Mouse (Mus musculus) 3134 (cell line): ENCODE results near the gene Romo1.
"Not testable (repeated sequence)": the region's sequence is repeated elsewhere in the genome, so short reads cannot be mapped to it uniquely, and the experiment has no call there.

Experiments
- DNase-seq: peaks from one replicate; pipeline ENCODE4 v3.0.0-alpha.2; 2011; ENCODE audit warnings: low spot score; ENCODE audit not compliant: insufficient read length; ENCODE audit errors: extremely low read depth

Romo1 gene

GRCm38 (mm10) chr2:156143953-156144724 lies at the start of gene Romo1, which contains the start of gene Nfs1:
TSS of gene Romo1 (plus strand) at chr2:156144039.
TSS of gene Nfs1 (minus strand) at chr2:156144186.
- DNase-seq = peak; percentile 97

GRCm38 (mm10) chr2:156110627-156111357 lies 33.0 kb upstream of the Romo1 start:
- no peak for DNase-seq

GRCm38 (mm10) chr2:156111358-156112079 lies 32.3 kb upstream of the Romo1 start, which contains the start of the genes Cpne1 and Rbm12:
TSS of gene Cpne1 (minus strand) at chr2:156111965.
TSS of gene Rbm12 (minus strand) at chr2:156111978.
- peak; percentile 92 for DNase-seq

- DNase-seq = not testable (repeated sequence)
These were observed 31.8 kb upstream of the Romo1 start for GRCm38 (mm10) chr2:156112080-156112423.

- peak; percentile 72 for DNase-seq
These were observed 24.3 kb upstream of the Romo1 start for GRCm38 (mm10) chr2:156119566-156119965.

GRCm38 (mm10) chr2:156123731-156124130 lies 20.1 kb upstream of the Romo1 start:
- DNase-seq = no peak

DNA sequence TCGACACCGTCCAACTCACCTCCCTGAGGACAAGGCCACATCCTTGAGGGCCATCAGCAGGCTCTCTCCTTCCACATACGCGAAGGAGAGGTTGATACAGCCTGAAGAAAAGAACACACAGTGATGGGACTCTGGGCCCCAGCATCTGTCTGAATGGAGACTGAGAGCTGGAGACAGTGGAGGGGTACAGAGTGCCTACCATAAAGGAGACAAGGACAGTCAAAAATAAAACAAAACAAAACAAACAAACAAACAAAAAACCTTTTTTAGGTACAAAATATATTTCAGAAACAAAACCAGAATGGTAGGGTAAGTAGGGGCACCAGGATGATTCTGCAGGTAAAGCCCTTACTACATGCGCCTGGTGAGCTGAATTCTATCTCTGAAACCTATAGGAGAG lies 16.8 kb upstream of the Romo1 start, which contains the start of gene Gm28036:
Gene Gm28036, minus strand, starts transcription at position 101 of the 400 bp plus-strand sequence.
- no peak for DNase-seq

DNA sequence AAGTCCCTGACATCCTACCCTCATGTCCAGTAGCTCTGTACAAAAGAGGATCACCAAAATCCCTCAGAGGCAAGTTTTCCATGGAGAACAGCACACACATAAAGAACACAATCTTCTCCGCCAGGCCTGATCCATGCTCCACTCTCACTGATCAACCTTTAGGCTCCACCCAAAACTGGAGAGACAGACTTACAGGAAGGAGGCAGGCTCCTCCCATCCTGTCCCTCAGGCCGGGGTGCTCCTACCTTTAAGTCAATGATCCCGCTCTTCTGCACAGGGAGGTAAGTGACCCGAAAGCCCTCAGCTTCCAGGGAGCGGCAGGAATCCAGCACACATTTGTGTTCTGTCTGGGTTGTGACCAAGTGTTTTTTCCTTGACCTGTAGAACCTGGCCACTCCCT lies 9.7 kb upstream of the Romo1 start:
- DNase-seq = no peak

- DNase-seq = no peak
These were observed 8.1 kb upstream of the Romo1 start for GRCm38 (mm10) chr2:156135695-156136094.

- DNase-seq = no peak
These were observed 1.0 kb upstream of the Romo1 start for GRCm38 (mm10) chr2:156142820-156143219.

DNA sequence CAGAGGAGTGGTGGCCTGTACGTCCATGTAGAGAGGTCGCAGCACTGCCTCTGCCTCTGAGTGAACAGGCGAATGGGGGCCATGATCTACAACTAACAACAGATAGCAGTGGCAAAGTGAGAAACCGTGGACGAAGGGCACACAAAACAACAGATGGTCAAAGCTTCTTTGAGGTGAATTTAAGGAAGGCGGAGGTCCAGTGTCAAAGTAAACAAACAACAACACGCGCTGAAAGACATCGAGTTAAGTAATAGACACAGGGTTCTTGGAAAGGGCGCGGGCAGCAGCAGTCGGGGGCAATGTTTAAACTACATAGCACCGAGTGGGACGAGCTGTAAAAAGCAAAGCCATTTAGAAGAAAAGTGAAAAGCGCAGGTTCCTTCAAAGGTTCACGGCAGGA lies 472 bp upstream of the Romo1 start:
- no peak for DNase-seq

- DNase-seq = no peak
These were observed 1.8 kb downstream of the Romo1 start for GRCm38 (mm10) chr2:156145486-156146130.

DNA sequence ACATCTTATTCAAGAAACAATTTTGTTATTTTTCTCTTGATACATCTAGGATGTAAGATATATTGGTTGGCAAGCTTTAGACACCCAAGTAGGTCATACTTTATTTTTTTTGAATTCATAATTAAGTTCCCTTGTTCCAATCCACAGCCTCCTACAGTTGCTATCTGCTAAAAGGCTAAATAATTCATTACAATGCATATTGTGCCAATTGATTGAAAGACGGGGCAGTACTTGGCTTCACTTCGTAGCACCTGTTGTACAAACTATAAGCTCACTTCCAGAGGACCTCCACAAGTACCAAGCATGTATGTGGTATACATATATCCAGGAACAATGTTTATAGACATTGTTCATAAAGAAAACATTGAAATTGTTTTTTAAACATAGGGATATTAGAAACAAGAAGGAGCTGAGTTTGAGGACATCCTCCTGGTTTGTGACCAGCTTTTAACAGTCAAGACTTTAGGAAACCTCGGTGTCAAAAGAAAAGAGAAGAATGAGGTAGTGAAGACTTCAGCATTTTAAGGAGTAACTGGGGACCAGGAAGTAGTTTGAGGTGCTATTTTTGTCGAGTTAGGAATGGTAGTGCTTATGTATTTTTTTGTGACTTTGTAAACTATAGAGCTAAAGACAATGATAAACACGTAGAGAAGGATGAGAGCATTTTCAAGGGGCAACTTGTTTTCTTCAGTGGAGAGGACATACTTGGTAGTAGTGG lies 2.6 kb downstream of the Romo1 start:
- no peak for DNase-seq

- DNase-seq = no peak
These were observed 3.6 kb downstream of the Romo1 start for GRCm38 (mm10) chr2:156147316-156147915.

GRCm38 (mm10) chr2:156151538-156151937 lies 7.7 kb downstream of the Romo1 start:
- no peak for DNase-seq

DNA sequence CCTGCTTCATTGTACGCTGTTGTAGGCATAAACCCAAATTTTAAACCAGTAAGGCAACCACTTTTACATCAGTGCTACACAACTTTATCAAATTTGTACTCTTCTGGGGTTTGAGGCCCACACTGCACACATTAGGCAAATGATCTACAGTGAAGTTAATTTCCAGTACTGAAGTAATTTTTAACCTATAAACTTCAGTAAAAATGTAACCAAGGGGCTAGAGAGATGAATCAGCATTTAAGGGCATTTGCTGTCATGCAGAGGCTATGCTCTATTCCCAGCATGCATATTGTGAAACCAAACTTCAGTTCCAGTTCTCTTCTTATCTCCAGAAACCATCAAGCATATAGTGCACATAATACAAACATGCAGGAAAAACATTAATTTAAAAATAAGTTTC lies 21.6 kb downstream of the Romo1 start:
- no peak for DNase-seq

DNA sequence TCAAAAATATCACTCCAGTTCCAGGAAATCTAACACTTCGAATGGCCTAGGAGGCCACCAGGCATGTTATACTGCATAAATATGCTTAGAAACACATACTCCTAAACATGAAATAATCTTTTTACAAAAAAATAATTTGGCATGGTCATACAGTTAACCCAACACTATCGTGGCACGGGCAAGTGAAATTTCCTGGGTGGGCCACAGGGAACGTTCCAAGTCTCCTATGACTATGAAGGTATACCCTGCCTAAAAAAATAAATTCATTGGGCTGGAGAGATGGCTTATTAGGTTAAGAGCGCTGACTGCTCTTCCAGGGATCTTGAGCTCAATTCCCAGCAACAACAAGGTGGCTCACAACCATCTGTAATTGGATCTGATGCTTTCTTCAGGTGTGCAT lies 22.7 kb downstream of the Romo1 start:
- DNase-seq = no peak

DNA sequence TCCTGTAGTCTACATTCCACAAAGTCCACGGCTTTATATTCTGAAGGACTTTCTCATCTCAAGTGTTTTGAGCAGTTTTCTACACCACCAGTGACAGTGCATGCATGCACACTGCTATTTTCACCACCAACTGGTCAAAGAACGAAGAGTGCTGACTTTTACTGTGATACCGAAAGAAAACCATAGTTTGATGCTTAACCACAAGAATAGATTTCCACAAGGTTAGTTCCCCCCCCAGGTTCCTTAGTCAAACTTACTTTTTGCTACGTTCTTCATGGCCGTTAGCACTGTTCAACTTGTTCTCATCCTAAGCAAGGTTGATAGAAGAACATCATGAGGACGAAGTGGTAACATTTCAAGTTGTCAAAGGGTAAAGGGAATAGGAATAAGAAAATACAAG lies 33.2 kb downstream of the Romo1 start:
- no peak for DNase-seq

- DNase-seq = no peak
These were observed 33.8 kb downstream of the Romo1 start for GRCm38 (mm10) chr2:156177651-156178050.
